1 mouse cellular context compared by ENCODE assay signal in the genomic region with DNA sequence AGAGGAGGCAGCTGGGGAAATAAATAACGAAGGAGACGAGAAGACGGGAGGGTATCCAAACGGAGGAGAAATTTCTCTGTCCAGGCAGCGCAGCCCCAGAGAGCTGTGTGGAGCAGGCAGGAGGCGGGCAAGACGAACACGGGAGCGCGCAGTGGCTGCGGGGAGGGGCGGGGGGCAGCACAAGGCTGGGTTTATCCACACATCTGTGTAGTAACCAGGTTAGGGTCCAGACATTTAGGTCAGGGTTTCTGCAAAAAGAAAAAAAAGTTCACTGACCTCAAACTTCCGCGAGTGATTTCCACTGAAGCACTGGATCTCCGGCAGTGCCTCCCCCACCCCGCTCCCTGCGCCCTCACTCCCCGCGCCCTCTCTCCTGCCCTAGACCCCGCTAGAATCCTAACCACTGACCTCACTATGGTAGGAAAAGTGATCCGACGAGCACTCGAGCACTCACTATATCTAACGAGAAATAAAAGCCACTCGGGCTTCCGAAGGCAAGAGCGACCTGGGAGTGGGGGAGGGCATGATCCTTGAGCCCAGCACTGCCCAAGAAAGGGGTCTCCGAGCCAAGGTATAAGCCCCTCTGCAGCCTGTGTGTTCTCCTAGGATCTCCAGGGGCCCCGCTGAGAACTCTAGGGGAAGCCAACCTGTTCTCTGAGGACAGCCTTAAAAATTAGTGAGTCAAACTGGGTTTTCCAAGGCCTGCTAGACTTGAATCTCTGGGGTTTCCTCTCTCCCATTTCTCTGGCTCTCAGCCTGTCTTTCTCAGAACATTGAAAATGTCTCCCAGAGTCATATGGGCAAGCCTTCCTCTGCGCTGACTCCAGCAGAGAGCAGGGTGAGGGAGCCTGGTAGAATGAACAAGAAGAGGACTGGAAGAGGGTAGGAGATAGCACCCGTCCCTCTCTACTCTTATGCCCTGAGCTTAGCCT.
TF ChIP-seq lines count a peak whose summit lies in the region.

Cacna1e (minus strand) TSS at position 227 of the 932 bp plus-strand sequence.

TF ChIP-seq in CH12.LX, 34 proteins besides CTCF, POLR2A, EP300 and RAD21 (continued from another document):
- 0 out of 2 replicates have a peak, but pooled peaks have one; percentile 29 for TF ChIP-seq TCF12 (IDR thresholded peaks at IDR 0.05; ENCODE audit: low read depth, low read length)
